Mouse (Mus musculus) kidney, embryonic 16.5 days (tissue): Measurements from ENCODE around the gene Srgap1. TPM values are rescaled to one million over a fixed set of nuclear protein-coding genes. Genes with fewer than 3 reads are reported as not detected.

Source experiments
- ATAC-seq: fragments of 200-750 bp; cut with Nextera tagmentation; 2 replicates; pipeline ENCODE4 v1.8.0; 2017; ENCODE audit warnings: moderate TSS enrichment; ENCODE audit not compliant: low FRiP score, low TSS enrichment
- H3K27ac ChIP-seq: fragments of 300-500 bp; sonication (generic); 2 replicates; pipeline ENCODE4 v1.5.1; 2014; ENCODE audit warnings: low read length
- H3K27me3 ChIP-seq: fragments of 300-500 bp; sonication (generic); 2 replicates; pipeline ENCODE4 v1.6.1; 2014; ENCODE audit warnings: low read length, control low read depth, mixed read lengths; ENCODE audit not compliant: insufficient read depth
- H3K36me3 ChIP-seq: fragments of 300-500 bp; sonication (generic); 2 replicates; pipeline ENCODE4 v1.6.1; 2014; ENCODE audit warnings: low read length, control low read depth, mixed read lengths; ENCODE audit not compliant: insufficient read depth
- H3K4me1 ChIP-seq: fragments of 300-500 bp; sonication (generic); 2 replicates; pipeline ENCODE4 v1.6.1; 2014; ENCODE audit warnings: low read length, control low read depth, mixed read lengths; ENCODE audit not compliant: insufficient read depth
- H3K4me2 ChIP-seq: fragments of 300-500 bp; sonication (generic); replicated peaks from 2 replicates; pipeline ENCODE4 v1.6.1; 2014; ENCODE audit warnings: low read depth, low read length
- H3K4me3 ChIP-seq: fragments of 300-500 bp; sonication (generic); 2 replicates; pipeline ENCODE4 v1.5.1; 2014; ENCODE audit warnings: mild to moderate bottlenecking, low read length
- H3K9ac ChIP-seq: fragments of 300-500 bp; sonication (generic); replicated peaks from 2 replicates; pipeline ENCODE4 v1.6.1; 2014; ENCODE audit warnings: low read length
- H3K9me3 ChIP-seq: fragments of 300-500 bp; sonication (generic); 2 replicates; pipeline ENCODE4 v1.6.1; 2016; ENCODE audit warnings: low read length, control low read depth
- WGBS: fragments of 180-500 bp; shearing (Covaris S2); extraction: QIAGEN DNeasy Blood & Tissue Kit; methylation state at CpG from one replicate; pipeline ENCODE4 v1.1.7; 2014; 5-methylcytosine and 5-hydroxymethylcytosine counted together
- polyA plus RNA-seq: library from polyadenylated mRNA; unstranded; fragments of >200 nt; fragmentation: Nextera tagmentation; extraction: Ambion mirVana; gene quantifications from 2 replicates; pipeline ENCODE4 v1.2.1, GENCODE M21; 2015

Srgap1 gene
- 12.4 and 16.2 TPM in 2 replicates for polyA plus RNA-seq

DNA sequence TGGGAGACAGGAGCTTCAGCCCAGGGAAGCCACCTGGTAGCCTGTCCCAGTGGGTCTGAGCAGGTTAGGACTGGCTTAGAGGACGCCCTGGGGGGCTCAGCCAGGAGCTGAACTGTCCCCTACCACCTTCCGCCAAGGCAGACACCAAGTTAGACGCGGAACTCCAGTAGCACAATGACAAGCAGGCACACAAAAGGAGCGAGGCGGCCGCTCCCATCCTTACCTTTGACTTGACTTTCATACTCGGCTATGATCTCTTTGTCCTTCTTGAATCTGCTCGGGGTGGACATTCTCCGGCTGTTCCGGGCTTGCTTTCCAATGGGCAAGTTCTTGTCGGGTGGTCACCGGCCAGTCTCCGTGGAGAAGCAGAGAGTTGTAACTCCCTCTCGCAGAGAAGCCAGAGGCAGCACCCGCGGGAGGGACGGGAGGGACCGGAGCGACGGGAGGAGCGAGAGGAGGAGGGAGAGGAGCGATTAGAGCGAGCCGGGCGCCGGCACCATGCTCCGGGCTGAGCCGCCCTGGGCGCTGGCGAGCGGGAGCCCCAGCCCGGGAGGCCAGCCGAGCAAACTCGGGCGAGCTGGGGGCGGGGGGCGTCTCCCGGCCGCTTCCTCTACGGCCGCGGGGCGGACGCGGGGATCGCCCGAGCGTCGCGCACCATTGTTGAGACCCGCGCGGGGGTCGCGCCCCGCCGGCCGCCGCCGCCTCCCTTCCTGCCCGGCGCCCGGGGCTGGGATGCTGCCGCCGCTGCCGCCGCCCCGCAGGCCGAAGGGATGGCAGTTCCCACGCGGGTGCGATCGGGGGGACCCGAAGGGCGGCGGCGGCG is at the start of gene Srgap1:
TSS of gene Srgap1 (minus strand) at position 412 of the 823 bp plus-strand sequence.
- Histone ChIP-seq H3K4me2 (peak within 1 kb of the TSS; percentile 83), H3K9ac (peak within 1 kb of the TSS; percentile 91), H3K27ac (peak within 1 kb of the TSS; percentile 86), H3K4me1 (peaks cover 4% of the 10 kb centered on the region), H3K9me3 (no peaks in the 10 kb centered on the region), H3K4me3 (peak within 1 kb of the TSS; percentile 80), H3K27me3 (0 out of 2 replicates have a peak, but pooled peaks cover 3% of the 10 kb centered on the region), H3K36me3 (no peaks in the 10 kb centered on the region)
- peak; percentile 89 for ATAC-seq
- WGBS, result under 1% methylated on average over 54 of the region's 79 CpGs

DNA sequence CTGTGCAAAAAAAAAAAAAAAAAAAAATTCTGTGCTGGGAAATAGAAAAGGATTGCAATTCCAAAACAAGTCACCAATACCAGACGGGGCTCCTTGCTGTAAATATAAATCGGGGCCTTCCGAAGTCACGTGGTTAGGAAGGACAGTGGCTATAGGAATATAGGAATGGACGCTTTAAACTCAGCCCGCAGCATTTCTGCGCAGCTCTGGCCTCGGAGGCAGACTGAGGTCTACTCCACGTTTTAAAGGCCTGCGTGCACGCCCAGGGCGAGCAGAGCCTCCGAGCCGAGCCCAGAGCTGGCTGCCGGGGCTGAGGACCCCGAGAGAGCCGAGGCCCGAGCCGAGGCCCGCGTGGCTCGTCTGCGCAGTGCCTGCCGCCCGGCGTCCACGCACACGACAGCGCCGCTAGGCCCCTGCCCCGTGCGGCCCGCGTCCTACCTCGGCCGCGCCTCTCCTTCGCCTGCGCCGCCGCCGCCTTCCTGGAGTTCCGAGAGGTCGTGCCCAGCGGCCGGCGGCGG is 49.4 kb upstream of the Srgap1 start:
- H3K4me2 ChIP-seq, result peak overlapping the region; percentile 79
- H3K9ac ChIP-seq, result peak overlapping the region; percentile 93
- 0 out of 2 replicates have a peak, but pooled peaks cover 10% of the 10 kb centered on the region for H3K36me3 ChIP-seq
- peak; percentile 81 for ATAC-seq
- no peaks in the 10 kb centered on the region for H3K9me3 ChIP-seq
- 0% methylated on average over 48 of the region's 48 CpGs for WGBS
- peaks cover 8% of the 10 kb centered on the region for H3K4me1 ChIP-seq
- peak overlapping the region; percentile 95 for H3K27ac ChIP-seq
- peak overlapping the region; percentile 85 for H3K4me3 ChIP-seq
- H3K27me3 ChIP-seq, result no peaks in the 10 kb centered on the region

- H3K4me3 ChIP-seq, result no peak overlapping the region
- no peak overlapping the region for H3K4me2 ChIP-seq
- H3K36me3 ChIP-seq, result peaks cover 37% of the 10 kb centered on the region
- H3K4me1 ChIP-seq, result peaks cover 3% of the 10 kb centered on the region
- 98% methylated on average over 1 of the region's 1 CpGs for WGBS
- ATAC-seq, result no peak
- H3K27me3 ChIP-seq, result no peaks in the 10 kb centered on the region
- H3K9ac ChIP-seq, result no peak overlapping the region
- H3K27ac ChIP-seq, result no peak overlapping the region
- peaks cover 14% of the 10 kb centered on the region for H3K9me3 ChIP-seq
Measured at GRCm38 (mm10) chr10:122090472-122090871, 43.4 kb upstream of the Srgap1 start.

- Histone ChIP-seq H3K4me3 (no peak overlapping the region), H3K4me1 (no peaks in the 10 kb centered on the region), H3K27ac (no peak overlapping the region), H3K9ac (no peak overlapping the region), H3K9me3 (no peaks in the 10 kb centered on the region), H3K4me2 (no peak overlapping the region), H3K27me3 (no peaks in the 10 kb centered on the region), H3K36me3 (peaks cover 8% of the 10 kb centered on the region; the same call in 1 of the 2 replicates)
- WGBS, result 89% methylated on average over 1 of the region's 1 CpGs
- no peak for ATAC-seq
Measured at GRCm38 (mm10) chr10:122081352-122081751, 34.2 kb upstream of the Srgap1 start.

DNA sequence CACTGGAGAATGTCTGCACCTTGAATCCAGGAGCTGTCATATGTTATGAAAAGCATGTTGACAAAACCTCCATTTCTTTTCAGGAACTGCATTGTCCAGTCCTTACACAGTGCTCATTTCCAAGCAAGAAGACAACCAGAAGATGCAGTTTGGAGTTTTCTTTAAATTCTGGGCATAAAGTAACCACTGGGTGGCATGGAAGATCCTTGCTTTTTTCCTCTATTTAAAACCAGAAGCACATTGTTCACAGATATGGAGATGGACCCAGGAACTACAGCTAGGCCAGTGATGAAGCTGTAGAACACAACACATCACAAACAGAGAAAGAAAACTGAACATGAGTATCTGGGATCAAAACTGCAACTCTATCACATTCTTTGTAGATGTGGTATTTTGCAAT is 22.0 kb upstream of the Srgap1 start:
- H3K4me2 ChIP-seq, result no peak overlapping the region
- no peaks in the 10 kb centered on the region for H3K27me3 ChIP-seq
- no peaks in the 10 kb centered on the region for H3K9me3 ChIP-seq
- H3K9ac ChIP-seq, result no peak overlapping the region
- no peaks in the 10 kb centered on the region for H3K4me1 ChIP-seq
- ATAC-seq, result no peak
- no peak overlapping the region for H3K27ac ChIP-seq
- H3K36me3 ChIP-seq, result no peaks in the 10 kb centered on the region
- H3K4me3 ChIP-seq, result no peak overlapping the region

GRCm38 (mm10) chr10:122055826-122056225 is 8.7 kb upstream of the Srgap1 start:
- Histone ChIP-seq H3K9ac (no peak overlapping the region), H3K4me3 (no peak overlapping the region), H3K4me1 (no peaks in the 10 kb centered on the region), H3K27ac (no peak overlapping the region), H3K27me3 (no peaks in the 10 kb centered on the region), H3K4me2 (no peak overlapping the region), H3K9me3 (no peaks in the 10 kb centered on the region), H3K36me3 (no peaks in the 10 kb centered on the region)
- 88% methylated on average over 6 of the region's 6 CpGs for WGBS
- no peak for ATAC-seq

GRCm38 (mm10) chr10:122054535-122054934 is 7.4 kb upstream of the Srgap1 start:
- Histone ChIP-seq H3K27ac (no peak overlapping the region), H3K9me3 (no peaks in the 10 kb centered on the region), H3K4me2 (no peak overlapping the region), H3K27me3 (no peaks in the 10 kb centered on the region), H3K4me1 (no peaks in the 10 kb centered on the region), H3K9ac (no peak overlapping the region), H3K4me3 (no peak overlapping the region), H3K36me3 (no peaks in the 10 kb centered on the region)
- WGBS, result 14% methylated on average over 8 of the region's 8 CpGs
- ATAC-seq, result peak; percentile 71

DNA sequence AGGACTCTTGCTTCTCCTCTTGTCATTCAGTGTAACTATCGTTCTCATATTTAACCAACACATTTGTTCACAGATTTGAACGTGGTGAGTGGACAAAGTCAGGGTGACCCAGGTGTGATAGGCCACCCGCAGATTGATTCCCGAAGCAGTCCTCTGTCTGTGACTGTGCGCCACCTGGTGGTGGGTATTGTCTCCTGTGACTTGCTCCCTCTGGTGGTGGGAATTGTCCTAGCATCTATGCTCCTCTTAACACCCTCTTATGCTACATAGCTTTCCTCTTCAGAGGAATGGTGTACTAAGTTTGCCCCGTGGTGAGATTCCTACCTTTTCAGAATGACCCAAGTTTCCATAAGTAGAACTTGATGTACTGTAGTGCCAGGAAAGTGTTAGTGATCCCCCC is 4.7 kb upstream of the Srgap1 start:
- Histone ChIP-seq H3K9ac (no peak overlapping the region), H3K36me3 (no peaks in the 10 kb centered on the region), H3K4me1 (no peaks in the 10 kb centered on the region), H3K27me3 (0 out of 2 replicates have a peak, but pooled peaks cover 3% of the 10 kb centered on the region), H3K4me3 (no peak overlapping the region), H3K4me2 (no peak overlapping the region), H3K27ac (no peak overlapping the region), H3K9me3 (no peaks in the 10 kb centered on the region)
- 33% methylated on average over 6 of the region's 6 CpGs for WGBS
- ATAC-seq, result no peak

DNA sequence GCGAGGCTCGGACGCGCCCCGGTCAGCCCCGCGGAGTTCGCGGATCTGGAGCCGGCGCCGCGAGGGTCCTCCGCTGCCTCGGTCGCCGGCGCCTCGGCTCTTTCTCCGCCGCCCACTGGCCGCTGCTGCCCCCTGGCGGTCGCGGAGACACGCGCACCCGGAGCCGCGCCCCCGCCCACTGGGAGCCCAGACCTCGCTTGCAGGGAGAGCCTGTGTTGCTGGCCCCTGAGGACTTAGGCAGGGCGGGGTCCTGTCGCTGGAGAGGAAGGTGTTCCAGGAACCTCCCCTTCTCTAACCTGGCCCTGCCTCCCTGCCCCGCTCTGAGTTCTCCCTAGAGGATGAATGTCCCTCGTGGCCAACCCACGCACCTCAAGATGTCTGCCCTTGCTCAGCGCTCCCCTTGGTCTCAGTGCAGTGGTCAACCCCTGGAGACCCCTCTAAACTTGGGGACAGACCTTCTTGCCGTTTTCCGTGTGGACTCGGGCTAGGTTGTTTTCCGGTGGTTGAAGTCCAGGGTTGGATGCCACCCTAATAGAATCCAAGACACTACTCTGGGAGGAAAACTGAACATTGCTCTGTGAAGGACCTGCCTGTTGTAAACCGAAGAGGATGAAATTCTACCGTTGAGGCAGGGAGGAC is 731 bp upstream of the Srgap1 start:
- Histone ChIP-seq H3K4me1 (peaks cover 4% of the 10 kb centered on the region), H3K4me2 (peak overlapping the region; percentile 83), H3K36me3 (no peaks in the 10 kb centered on the region), H3K27ac (peak overlapping the region; percentile 86), H3K9ac (peak overlapping the region; percentile 91), H3K9me3 (no peaks in the 10 kb centered on the region), H3K4me3 (peak overlapping the region; percentile 80), H3K27me3 (0 out of 2 replicates have a peak, but pooled peaks cover 3% of the 10 kb centered on the region)
- ATAC-seq, result peak; percentile 84
- WGBS, result 16% methylated on average over 33 of the region's 44 CpGs
